Mouse (Mus musculus) stomach, embryonic 15.5 days (tissue): ENCODE data around the gene Fam178b. TPM values are rescaled to one million over a fixed set of nuclear protein-coding genes. Genes with fewer than 3 reads are reported as not detected.

Experiments used
- ATAC-seq: fragments of 200-750 bp; cut with Nextera tagmentation; 2 replicates; pipeline ENCODE4 v1.8.0; 2017; ENCODE audit warnings: low read depth, moderate number of reproducible peaks, moderate TSS enrichment; ENCODE audit not compliant: insufficient read depth, low FRiP score
- H3K27ac ChIP-seq: fragments of 300-500 bp; sonication (generic); 2 replicates; pipeline ENCODE4 v1.5.1; 2015; ENCODE audit warnings: mild to moderate bottlenecking, inconsistent platforms
- H3K27me3 ChIP-seq: fragments of 300-500 bp; sonication (generic); replicated peaks from 2 replicates; pipeline ENCODE4 v1.6.1; 2015; ENCODE audit warnings: inconsistent platforms
- H3K36me3 ChIP-seq: fragments of 300-500 bp; sonication (generic); 2 replicates; pipeline ENCODE4 v1.6.1; 2015; ENCODE audit warnings: inconsistent platforms
- H3K4me1 ChIP-seq: fragments of 300-500 bp; sonication (generic); 2 replicates; pipeline ENCODE4 v1.6.1; 2015; ENCODE audit warnings: inconsistent platforms
- H3K4me2 ChIP-seq: fragments of 300-500 bp; sonication (generic); 2 replicates; pipeline ENCODE4 v1.6.1; 2015; ENCODE audit warnings: mild to moderate bottlenecking, inconsistent platforms
- H3K4me3 ChIP-seq: fragments of 300-500 bp; sonication (generic); replicated peaks from 2 replicates; pipeline ENCODE4 v1.5.1; 2015; ENCODE audit warnings: inconsistent platforms
- H3K9ac ChIP-seq: fragments of 300-500 bp; sonication (generic); 2 replicates; pipeline ENCODE4 v1.6.1; 2015; ENCODE audit warnings: inconsistent platforms
- H3K9me3 ChIP-seq: fragments of 300-500 bp; sonication (generic); 2 replicates; pipeline ENCODE4 v1.6.1; 2016; ENCODE audit warnings: inconsistent platforms
- WGBS: fragments of 180-500 bp; shearing (Covaris S2); methylation state at CpG from one replicate; pipeline ENCODE4 v1.1.7; 2015; 5-methylcytosine and 5-hydroxymethylcytosine counted together
- polyA plus RNA-seq: library from polyadenylated mRNA; unstranded; fragments of >200 nt; fragmentation: Nextera tagmentation; extraction: Ambion mirVana; gene quantifications from 2 replicates; pipeline ENCODE4 v1.2.1, GENCODE M21; 2015

Gene Fam178b
- polyA plus RNA-seq, 1 experiment from 2014 or later, result 0.96 TPM

DNA sequence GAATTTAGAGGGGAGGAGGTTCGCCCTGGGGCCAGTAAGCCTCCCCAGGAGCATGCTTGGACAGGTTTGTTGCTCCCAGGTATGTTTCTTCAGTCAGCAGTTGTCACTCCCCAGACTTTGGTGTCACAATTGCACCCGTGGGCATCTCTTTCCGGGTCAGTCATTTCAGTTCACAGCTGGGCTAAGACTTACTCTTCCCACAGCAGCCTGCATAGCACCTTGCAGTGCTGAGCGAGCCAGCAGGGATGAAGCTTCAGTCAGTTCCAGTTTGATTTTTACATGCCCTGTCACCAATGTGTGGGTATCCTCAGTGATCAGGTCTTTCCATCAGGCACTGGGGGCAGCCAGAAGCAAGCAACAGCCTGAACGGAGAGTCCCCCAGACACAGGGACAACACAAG, 14.0 kb upstream of the Fam178b start:
- H3K27ac ChIP-seq, result no peak overlapping the region
- no peak overlapping the region for H3K4me3 ChIP-seq
- H3K4me2 ChIP-seq, result no peak overlapping the region
- WGBS, result 80% methylated on average over 5 of the region's 5 CpGs
- H3K4me1 ChIP-seq, result peaks cover 4% of the 10 kb centered on the region
- no peak overlapping the region for H3K9ac ChIP-seq
- ATAC-seq, result no peak
- H3K9me3 ChIP-seq, result no peaks in the 10 kb centered on the region
- H3K27me3 ChIP-seq, result no peaks in the 10 kb centered on the region
- H3K36me3 ChIP-seq, result peaks cover 26% of the 10 kb centered on the region

- Histone ChIP-seq H3K4me1 (peaks cover 4% of the 10 kb centered on the region), H3K9ac (no peak overlapping the region), H3K9me3 (no peaks in the 10 kb centered on the region), H3K27ac (no peak overlapping the region), H3K36me3 (peaks cover 26% of the 10 kb centered on the region), H3K27me3 (no peaks in the 10 kb centered on the region), H3K4me2 (no peak overlapping the region), H3K4me3 (no peak overlapping the region)
- WGBS, result 64% methylated on average over 6 of the region's 6 CpGs
- no peak for ATAC-seq
These were observed 13.4 kb upstream of the Fam178b start for GRCm38 (mm10) chr1:36696411-36696810.

GRCm38 (mm10) chr1:36694871-36695270, 11.9 kb upstream of the Fam178b start:
- Histone ChIP-seq H3K4me3 (no peak overlapping the region), H3K4me2 (no peak overlapping the region), H3K9ac (no peak overlapping the region), H3K9me3 (no peaks in the 10 kb centered on the region), H3K4me1 (peaks cover 4% of the 10 kb centered on the region), H3K36me3 (peaks cover 15% of the 10 kb centered on the region), H3K27me3 (no peaks in the 10 kb centered on the region), H3K27ac (no peak overlapping the region)
- 78% methylated on average over 6 of the region's 6 CpGs for WGBS
- no peak for ATAC-seq

DNA sequence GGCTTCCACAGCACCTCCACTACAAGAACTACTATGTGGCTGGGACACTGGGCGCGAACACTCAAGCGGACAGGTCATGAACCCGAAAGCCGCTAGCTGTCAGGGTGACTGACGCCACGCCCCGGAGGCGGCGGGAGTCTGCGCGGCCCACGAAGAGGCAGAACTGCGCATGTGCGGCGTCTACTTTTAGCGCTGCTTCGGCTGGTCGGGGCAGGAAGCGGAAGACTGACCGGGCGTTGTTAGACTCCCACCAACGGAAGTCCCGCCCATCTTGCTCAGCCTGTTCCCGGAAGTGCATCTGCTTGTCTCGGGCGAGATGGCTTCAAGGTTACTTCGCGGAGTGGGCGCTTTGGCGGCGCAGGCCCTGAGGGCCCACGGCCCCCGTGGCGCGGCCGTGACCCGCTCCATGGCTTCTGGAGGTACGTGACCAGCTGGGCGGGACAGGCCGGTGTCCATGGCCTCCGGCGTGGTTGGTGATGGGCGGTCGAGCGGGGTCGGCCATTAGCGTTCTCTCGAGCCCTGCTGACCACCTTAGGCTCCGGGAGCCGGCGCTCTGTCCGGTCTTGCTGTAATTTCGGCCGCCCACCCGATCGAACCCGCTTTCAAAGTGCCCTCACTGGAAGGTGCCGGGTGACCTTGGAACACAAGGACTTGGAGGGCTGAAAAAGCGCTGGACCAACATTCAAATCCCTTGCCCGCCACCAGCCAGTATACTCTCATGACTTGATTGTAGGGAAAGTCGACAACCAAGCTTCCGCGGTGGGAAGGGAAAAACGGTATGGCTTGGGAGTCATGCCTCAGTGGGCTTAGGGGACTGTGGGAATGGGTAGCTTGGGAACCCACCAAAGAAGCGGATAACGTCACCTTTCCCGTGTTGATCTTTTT, 8.5 kb upstream of the Fam178b start, which contains the start of gene Cox5b:
Gene Cox5b (plus strand): TSS at position 179 of the 885 bp plus-strand sequence.
- Histone ChIP-seq H3K9me3 (no peaks in the 10 kb centered on the region), H3K4me2 (peak within 1 kb of the TSS; percentile 83), H3K27me3 (no peaks in the 10 kb centered on the region), H3K4me1 (peaks cover 4% of the 10 kb centered on the region), H3K9ac (peak within 1 kb of the TSS; percentile 88), H3K4me3 (peak within 1 kb of the TSS; percentile 88), H3K27ac (0 out of 2 replicates have a peak within 1 kb of the TSS, but pooled peaks have one; percentile 23), H3K36me3 (0 out of 2 replicates have a peak, but pooled peaks cover 9% of the 10 kb centered on the region)
- under 1% methylated on average over 68 of the region's 68 CpGs for WGBS
- peak; percentile 96 for ATAC-seq

- Histone ChIP-seq H3K27me3 (no peaks in the 10 kb centered on the region), H3K4me1 (peaks cover 4% of the 10 kb centered on the region), H3K4me2 (peak overlapping the region; percentile 54), H3K27ac (no peak overlapping the region), H3K9me3 (no peaks in the 10 kb centered on the region), H3K4me3 (peak overlapping the region; percentile 88), H3K36me3 (0 out of 2 replicates have a peak, but pooled peaks cover 9% of the 10 kb centered on the region), H3K9ac (no peak overlapping the region)
- ATAC-seq, result 0 out of 2 replicates have a peak, but pooled peaks have one; percentile 1
- 62% methylated on average over 11 of the region's 11 CpGs for WGBS
These were observed 7.8 kb upstream of the Fam178b start for GRCm38 (mm10) chr1:36690671-36691235.

- H3K9me3 ChIP-seq, result no peaks in the 10 kb centered on the region
- no peak overlapping the region for H3K9ac ChIP-seq
- H3K36me3 ChIP-seq, result no peaks in the 10 kb centered on the region
- ATAC-seq, result peak; percentile 80; the same call in 1 of the 2 replicates
- no peaks in the 10 kb centered on the region for H3K27me3 ChIP-seq
- peaks cover 2% of the 10 kb centered on the region; the same call in 1 of the 2 replicates for H3K4me1 ChIP-seq
- no peak overlapping the region for H3K4me3 ChIP-seq
- H3K4me2 ChIP-seq, result no peak overlapping the region
- WGBS, result 9% methylated on average over 13 of the region's 13 CpGs
- no peak overlapping the region for H3K27ac ChIP-seq
These were observed 956 bp upstream of the Fam178b start for GRCm38 (mm10) chr1:36683810-36684467.

DNA sequence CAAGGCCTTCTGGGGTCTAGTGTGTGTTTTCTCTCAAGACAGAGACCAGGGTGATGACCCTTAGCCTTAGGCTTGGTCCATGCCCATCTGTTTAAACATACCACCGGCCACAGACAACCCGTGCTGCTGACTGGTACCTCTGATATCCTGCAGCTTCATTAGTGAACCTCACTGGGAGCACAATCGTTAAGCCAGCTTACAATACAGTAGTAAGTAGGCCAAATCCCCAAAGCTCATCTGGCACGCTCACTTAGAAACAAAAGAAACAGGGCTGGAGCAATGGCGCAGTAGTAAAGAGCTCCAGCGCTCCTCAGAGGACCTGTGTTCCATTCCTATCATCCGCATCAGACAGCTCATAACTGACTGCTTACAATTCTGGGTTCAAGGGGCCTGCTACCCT, 2.1 kb downstream of the Fam178b start:
- Histone ChIP-seq H3K9me3 (no peaks in the 10 kb centered on the region), H3K36me3 (no peaks in the 10 kb centered on the region), H3K4me1 (peaks cover 2% of the 10 kb centered on the region; the same call in 1 of the 2 replicates), H3K4me2 (no peak overlapping the region), H3K27me3 (no peaks in the 10 kb centered on the region), H3K27ac (no peak overlapping the region), H3K9ac (no peak overlapping the region), H3K4me3 (no peak overlapping the region)
- WGBS, result 78% methylated on average over 7 of the region's 7 CpGs
- no peak for ATAC-seq

DNA sequence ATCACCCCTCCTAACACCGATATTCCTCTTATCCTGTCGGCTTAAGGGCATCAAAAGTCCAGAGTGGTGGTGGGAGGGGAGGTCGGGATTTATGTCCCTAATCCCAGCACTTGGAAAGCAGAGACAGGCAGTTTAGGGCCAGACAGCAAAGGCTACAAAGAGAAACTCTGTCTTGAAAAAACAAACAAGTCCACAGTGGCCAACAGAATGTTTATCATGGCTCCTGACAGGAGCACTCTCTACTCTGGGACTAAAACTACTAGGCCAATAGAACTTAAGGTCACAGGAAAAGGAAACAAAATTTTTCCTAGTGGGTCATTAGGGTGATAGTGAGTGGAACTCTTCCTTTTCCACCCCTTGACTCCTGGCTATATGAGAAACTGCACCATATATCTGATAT, 8.0 kb downstream of the Fam178b start:
- WGBS, result 34% methylated on average over 3 of the region's 3 CpGs
- no peak overlapping the region for H3K27ac ChIP-seq
- ATAC-seq, result no peak

GRCm38 (mm10) chr1:36672648-36673350, 10.2 kb downstream of the Fam178b start:
- ATAC-seq, result no peak
- Histone ChIP-seq H3K9ac (no peak overlapping the region), H3K27me3 (no peaks in the 10 kb centered on the region), H3K36me3 (no peaks in the 10 kb centered on the region), H3K9me3 (no peaks in the 10 kb centered on the region), H3K27ac (no peak overlapping the region), H3K4me2 (no peak overlapping the region), H3K4me3 (no peak overlapping the region), H3K4me1 (no peaks in the 10 kb centered on the region)
- WGBS, result 45% methylated on average over 16 of the region's 16 CpGs

More for the DNA sequence above, 8.0 kb downstream of the Fam178b start:
- no peak overlapping the region for H3K4me3 ChIP-seq
- H3K9ac ChIP-seq, result no peak overlapping the region
- no peak overlapping the region for H3K4me2 ChIP-seq
- H3K9me3 ChIP-seq, result no peaks in the 10 kb centered on the region
- H3K36me3 ChIP-seq, result no peaks in the 10 kb centered on the region
- no peaks in the 10 kb centered on the region for H3K27me3 ChIP-seq
- no peaks in the 10 kb centered on the region for H3K4me1 ChIP-seq

GRCm38 (mm10) chr1:36671260-36671659, 11.7 kb downstream of the Fam178b start:
- no peaks in the 10 kb centered on the region for H3K36me3 ChIP-seq
- no peaks in the 10 kb centered on the region for H3K9me3 ChIP-seq
- no peak overlapping the region for H3K4me2 ChIP-seq
- no peak for ATAC-seq
- no peak overlapping the region for H3K9ac ChIP-seq
- WGBS, result 88% methylated on average over 10 of the region's 10 CpGs
- no peak overlapping the region for H3K4me3 ChIP-seq
- H3K4me1 ChIP-seq, result no peaks in the 10 kb centered on the region
- no peaks in the 10 kb centered on the region for H3K27me3 ChIP-seq
- no peak overlapping the region for H3K27ac ChIP-seq

GRCm38 (mm10) chr1:36670256-36670655, 12.7 kb downstream of the Fam178b start:
- no peaks in the 10 kb centered on the region for H3K9me3 ChIP-seq
- H3K27ac ChIP-seq, result no peak overlapping the region
- H3K27me3 ChIP-seq, result no peaks in the 10 kb centered on the region
- peak; percentile 63; the same call in 1 of the 2 replicates for ATAC-seq
- H3K9ac ChIP-seq, result no peak overlapping the region
- no peaks in the 10 kb centered on the region for H3K36me3 ChIP-seq
- no peak overlapping the region for H3K4me3 ChIP-seq
- no peaks in the 10 kb centered on the region for H3K4me1 ChIP-seq
- 63% methylated on average over 4 of the region's 4 CpGs for WGBS
- H3K4me2 ChIP-seq, result no peak overlapping the region
